Mouse (Mus musculus): ENCODE data around the gene Palm2.
"Not testable (repeated sequence)": the region's sequence is repeated elsewhere in the genome, so short reads cannot be mapped to it uniquely, and the experiment has no call there.

Gene Palm2

DNA sequence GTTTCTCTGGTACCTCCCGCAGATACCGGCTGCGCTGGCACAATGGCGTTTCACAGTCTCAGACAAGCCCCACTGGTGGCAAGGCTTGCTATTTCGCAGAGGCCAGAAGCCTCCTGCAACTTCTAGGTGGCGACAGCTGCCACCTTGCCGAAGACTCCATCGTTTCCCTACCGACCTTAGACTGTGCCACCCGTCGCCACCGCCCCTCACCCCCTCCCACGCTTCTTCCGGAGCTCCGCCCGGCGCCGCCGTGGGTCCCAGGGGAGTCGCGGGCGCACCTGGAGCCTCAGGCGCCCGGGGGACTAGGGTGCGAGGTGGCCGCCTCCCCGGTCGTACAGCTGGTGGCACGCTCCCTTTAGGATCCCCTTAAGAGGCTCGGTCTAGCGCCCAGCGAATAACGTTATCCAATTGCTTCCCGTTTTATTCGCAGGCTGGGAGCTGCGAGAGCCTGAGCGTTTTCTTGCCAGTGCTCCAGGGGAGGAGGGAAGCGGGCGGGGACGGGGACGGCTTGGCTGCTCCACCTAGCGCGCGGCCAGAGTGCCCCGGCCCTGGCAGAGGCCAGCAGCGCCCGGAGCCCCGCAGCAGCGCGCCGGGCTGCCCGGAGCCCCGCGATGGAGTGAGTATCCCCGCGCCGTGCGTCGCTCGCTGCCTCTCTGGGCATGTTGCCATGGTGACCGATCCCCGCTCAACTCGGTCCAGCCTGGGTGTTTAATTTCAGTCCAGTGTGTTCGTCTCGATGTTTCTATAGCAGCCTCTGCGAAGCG, at the start of gene Palm2:
Gene Palm2 (plus strand): TSS at position 307 of the 764 bp plus-strand sequence.
- DNase-seq (ENCODE audit: inconsistent age in 2 of 2, low spot score in 1 of 2): peak; percentile 54 to 82

DNA sequence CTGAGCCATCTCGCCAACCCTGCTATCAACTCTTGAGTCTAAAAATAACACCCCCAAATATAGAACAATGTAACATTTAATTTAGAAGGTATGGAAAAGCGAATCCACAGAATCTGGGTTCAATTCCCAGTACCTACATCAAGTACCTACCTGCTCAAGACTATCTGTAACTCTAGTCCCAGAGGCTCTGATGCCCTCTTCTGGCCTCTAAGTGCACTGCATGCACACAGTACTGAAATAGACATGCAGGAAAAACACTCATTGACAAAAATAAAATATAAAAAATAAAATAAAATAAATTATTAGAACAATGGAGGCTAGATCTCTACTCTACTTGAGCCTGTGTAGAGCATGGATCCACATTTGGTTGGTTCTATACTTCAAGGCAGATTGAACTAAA, 49.7 kb upstream of the Palm2 start:
- DNase-seq (ENCODE audit: inconsistent age in 2 of 2, low spot score in 1 of 2): peak in 1 of 2 experiments; percentile 30

DNA sequence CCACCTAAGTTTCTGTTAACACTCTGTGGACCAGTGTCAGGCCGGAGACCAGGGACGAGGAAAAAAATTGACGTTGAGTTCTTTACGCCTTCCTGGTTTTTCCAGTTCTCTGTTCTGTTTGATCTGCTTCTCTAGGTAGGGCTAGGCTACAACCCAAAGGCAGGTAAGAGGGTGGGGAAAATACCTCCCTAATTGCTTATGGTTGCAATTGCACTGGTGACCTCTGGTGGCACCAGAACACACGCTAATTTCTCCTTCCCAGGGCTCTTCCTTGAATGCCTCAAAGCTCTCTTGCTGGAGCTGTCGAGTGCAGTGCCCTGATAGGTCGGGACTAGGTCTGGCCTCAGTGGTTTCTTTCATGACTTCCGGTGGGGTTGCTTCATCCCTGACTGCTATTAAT, 42.9 kb upstream of the Palm2 start:
- no peak for DNase-seq (ENCODE audit: inconsistent age in 2 of 2, low spot score in 1 of 2)

DNA sequence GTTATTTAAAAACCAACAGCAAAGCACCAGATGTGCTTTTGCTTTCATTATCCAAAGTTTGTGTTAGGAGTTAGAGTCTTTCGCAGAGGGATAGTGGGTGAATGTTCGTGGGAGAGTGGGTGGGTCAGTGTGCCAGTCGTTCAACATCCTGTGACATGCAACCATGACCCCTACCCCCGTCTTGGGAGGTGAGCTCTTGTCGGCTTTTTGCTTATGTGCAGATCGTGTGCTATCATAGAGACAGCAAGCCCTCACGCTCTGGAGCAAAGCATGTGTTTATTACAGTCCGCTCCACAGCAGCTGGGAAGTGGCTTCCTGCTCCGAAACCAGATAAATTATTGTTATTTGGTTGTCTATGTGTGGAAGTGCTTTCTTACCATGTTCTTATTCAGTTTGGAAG, 37.6 kb upstream of the Palm2 start:
- DNase-seq (ENCODE audit: inconsistent age in 2 of 2, low spot score in 1 of 2): no peak

DNA sequence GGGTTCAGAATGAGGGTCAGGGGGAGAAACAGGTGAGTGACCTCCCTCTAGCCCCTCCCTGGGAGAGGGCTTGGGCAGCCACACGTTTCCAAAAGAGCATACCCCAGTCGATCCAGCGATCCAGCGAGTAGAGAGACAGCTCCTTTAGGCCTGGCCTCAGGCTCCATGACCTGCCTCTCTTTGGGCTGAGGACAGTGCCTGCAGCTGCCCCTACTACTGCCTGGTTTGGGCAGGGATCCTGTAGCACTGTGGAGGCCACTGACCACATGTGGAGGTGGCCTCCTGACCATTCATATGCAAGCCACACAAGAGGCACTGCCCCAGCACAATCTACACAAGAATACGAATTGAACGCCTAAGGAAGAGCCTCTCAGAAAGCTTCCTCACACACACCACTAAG, 21.7 kb upstream of the Palm2 start:
- DNase-seq (ENCODE audit: inconsistent age in 2 of 2, low spot score in 1 of 2): not testable (repeated sequence)

DNA sequence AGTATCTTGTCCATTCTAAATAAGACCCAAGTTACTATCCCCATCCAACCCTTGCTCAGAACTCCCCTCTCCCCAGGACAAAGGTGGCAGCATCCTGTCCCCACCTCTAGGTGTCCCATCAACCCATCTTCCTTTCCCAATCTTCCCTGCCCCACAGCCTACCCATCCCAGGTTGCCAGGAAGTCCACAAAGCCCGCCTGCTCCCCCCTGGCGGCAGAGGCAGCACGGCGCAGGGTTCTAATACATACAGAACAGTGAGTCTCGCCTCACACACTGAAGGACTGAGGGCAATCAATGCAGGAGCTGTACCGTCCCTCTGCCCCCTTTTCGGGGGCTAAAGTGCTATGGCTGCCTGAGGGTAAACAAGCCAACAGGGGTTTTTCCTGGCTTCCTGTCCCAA, 21.0 kb upstream of the Palm2 start:
- no peak for DNase-seq (ENCODE audit: inconsistent age in 2 of 2, low spot score in 1 of 2)

GRCm38 (mm10) chr4:57413670-57414069, 20.4 kb upstream of the Palm2 start:
- DNase-seq (ENCODE audit: inconsistent age in 2 of 2, low spot score in 1 of 2): not testable (repeated sequence)

GRCm38 (mm10) chr4:57424011-57424410, 10.0 kb upstream of the Palm2 start:
- DNase-seq (ENCODE audit: inconsistent age in 2 of 2, low spot score in 1 of 2): peak in 1 of 2 experiments; percentile 28

GRCm38 (mm10) chr4:57428317-57428716, 5.7 kb upstream of the Palm2 start:
- no peak for DNase-seq (ENCODE audit: inconsistent age in 2 of 2, low spot score in 1 of 2)

- no peak for DNase-seq (ENCODE audit: inconsistent age in 2 of 2, low spot score in 1 of 2)
Measured at GRCm38 (mm10) chr4:57434705-57435360, 786 bp downstream of the Palm2 start.

- DNase-seq (ENCODE audit: inconsistent age in 2 of 2, low spot score in 1 of 2): no peak
Measured at GRCm38 (mm10) chr4:57436286-57436685, 2.2 kb downstream of the Palm2 start.

DNA sequence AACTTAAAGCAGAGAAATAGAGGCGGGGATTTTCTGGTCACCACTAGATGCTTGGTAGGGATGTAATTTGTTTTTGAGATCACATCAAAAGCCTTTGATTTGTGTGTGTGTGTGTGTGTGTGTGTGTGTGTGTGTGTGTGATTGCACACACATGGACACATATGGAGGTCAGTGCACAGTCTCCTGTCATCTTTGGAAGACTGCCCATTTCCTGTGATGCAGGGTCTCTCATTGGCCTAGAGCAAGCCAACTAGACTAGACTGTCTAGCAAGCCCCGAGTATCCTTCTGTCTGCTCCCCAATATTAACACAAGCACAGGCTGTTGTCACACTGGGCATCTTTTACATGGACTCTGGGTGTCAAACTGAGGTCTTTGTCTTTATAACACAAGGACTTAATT, 12.0 kb downstream of the Palm2 start:
- DNase-seq (ENCODE audit: inconsistent age in 2 of 2, low spot score in 1 of 2): no peak

DNA sequence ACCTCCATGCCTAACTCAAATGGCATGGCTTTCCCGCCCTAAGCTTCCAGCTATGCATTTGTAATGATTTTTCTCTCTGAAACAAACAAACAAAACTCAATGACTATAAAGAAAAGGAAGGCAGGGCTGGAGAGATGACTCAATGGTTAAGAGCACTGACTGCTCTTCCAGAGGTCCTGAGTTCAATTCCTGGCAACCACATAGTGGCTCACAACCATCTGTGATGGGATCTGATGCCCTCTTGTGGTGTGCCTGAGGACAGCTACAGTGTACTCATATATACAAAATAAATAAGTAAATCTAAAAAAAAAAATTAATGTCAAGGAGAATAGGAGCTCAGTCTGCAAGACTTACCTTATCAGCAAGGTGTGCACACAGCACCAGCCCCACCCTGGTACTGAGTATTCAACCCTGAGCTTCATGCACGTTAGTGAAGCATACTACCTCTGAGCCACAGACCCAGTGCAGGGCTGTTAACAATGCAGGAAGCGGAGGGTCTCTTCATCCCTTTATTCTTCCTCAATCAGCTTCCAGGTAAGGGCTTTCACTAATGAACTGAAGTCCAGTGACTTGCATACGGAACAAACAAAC, 12.9 kb downstream of the Palm2 start:
- no peak for DNase-seq (ENCODE audit: inconsistent age in 2 of 2, low spot score in 1 of 2)

- DNase-seq (ENCODE audit: inconsistent age in 2 of 2, low spot score in 1 of 2): peak; percentile 43 to 77
Measured at GRCm38 (mm10) chr4:57451896-57452295, 17.8 kb downstream of the Palm2 start.

DNA sequence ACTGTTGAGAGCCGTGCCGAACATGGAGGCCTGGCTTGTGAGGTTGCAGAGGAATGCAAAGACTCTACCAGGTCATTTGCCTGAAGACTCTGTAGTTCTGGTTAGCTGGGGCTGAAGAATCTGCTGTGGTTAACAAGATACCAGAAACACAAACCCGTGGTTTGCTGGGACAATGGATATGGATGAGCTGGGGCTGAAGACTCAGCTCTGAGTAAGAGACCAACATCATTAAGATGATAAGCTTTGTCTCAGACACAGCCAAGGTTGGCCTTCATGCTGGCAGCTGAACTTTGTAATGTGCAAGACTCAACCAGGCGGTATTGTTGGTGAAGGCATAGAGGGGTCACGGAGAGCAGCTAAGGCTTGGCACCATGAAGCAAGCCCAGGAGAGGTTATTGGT, 18.6 kb downstream of the Palm2 start:
- no peak for DNase-seq (ENCODE audit: inconsistent age in 2 of 2, low spot score in 1 of 2)

- peak; percentile 20 to 75 for DNase-seq (ENCODE audit: inconsistent age in 2 of 2, low spot score in 1 of 2)
Measured at GRCm38 (mm10) chr4:57462378-57462777, 28.3 kb downstream of the Palm2 start.

- no peak for DNase-seq (ENCODE audit: inconsistent age in 2 of 2, low spot score in 1 of 2)
Measured at GRCm38 (mm10) chr4:57482435-57482834, 48.4 kb downstream of the Palm2 start.

DNA sequence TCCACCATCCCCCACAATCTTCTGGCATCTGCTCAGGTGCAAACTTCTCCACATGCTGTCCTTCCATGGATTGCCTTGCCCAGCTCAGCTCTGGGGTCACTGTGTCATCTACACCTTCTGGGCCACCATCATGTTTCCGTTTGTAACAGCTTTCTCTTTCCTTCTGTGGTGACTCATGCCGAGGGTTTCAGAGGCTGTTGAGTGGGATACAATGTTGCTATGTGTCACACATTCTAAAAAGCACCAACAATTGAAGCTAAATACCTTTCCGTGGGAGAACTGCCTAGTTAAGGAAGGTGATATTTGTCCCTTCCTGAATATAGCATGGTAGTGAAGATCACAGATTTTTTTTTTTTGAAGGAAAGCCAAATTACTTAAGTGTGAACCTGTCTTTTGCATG, 52.3 kb downstream of the Palm2 start:
- DNase-seq (ENCODE audit: inconsistent age in 2 of 2, low spot score in 1 of 2): no peak

- DNase-seq (ENCODE audit: inconsistent age in 2 of 2, low spot score in 1 of 2): no peak
Measured at GRCm38 (mm10) chr4:57489887-57490286, 55.8 kb downstream of the Palm2 start.

DNA sequence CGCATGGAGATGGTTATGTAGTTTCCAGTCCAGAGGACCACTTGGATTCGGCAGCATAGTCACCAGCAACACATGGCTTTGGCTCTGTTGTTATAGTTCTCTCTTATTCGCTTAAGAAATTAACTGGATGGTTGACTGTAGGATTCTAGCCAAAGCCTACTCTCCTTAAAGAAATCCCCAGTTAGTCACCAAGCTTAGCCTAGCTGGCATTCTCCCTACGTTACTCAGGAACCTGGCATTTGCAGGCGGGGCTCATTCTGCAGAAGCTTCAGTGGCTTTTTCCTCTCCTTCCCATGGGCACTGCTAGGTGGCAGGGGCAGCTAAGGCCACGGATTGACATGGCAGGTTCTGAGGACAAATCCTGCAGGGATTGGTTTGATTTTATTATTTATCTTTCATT, 70.7 kb downstream of the Palm2 start:
- DNase-seq (ENCODE audit: inconsistent age in 2 of 2, low spot score in 1 of 2): no peak

DNA sequence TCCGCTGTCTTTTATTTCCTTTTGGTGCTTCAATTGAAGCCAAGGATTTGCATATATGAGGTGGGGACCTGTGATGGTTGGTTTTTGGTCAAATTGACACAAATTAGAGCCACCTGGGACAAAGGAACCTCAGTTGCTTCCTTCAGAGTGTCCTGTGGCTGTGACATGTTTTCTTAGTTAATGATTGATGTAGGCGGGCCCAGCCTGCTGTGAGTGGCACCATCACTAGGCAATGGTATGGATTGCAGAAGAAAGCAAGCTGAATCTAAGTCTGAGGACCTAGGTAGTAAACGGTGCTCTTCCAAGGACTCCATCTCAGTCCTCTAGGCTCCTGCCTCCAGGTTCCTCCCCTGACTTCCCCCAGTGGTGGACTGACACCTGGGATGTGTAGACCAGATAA, 76.5 kb downstream of the Palm2 start:
- DNase-seq (ENCODE audit: inconsistent age in 2 of 2, low spot score in 1 of 2): no peak

DNA sequence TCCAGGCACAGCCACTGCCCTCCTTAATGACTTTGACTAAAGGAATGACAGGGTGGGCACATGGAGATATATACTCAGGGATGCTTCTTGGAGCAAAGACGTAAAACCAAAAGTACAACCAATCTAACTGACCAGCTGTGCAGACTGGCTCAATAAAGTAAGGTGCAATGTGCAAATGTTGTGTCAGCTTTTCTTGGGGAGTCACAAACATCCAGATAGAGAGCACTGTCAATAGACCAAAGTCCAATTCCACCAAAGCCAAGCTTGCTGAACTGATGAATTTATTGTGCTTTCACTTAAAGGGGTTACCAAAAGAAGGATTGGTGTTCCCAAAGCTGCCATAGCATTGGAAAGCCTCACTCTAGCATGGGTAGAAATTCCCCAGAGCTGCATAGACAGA, 77.7 kb downstream of the Palm2 start:
- DNase-seq (ENCODE audit: inconsistent age in 2 of 2, low spot score in 1 of 2): no peak

Data from adrenal gland, adult (tissue).